Mouse (Mus musculus): ENCODE data around the gene Snhg11.

Snhg11 gene

GRCm38 (mm10) chr2:158375443-158376122, at the start of gene Snhg11:
TSS of gene Snhg11 (plus strand) at chr2:158375638.
- DNase-seq (ENCODE audit: low spot score in 2 of 2): peak; percentile 87 to 88

GRCm38 (mm10) chr2:158334356-158334755, 41.1 kb upstream of the Snhg11 start:
- no peak for DNase-seq (ENCODE audit: low spot score in 2 of 2)

GRCm38 (mm10) chr2:158337698-158338097, 37.7 kb upstream of the Snhg11 start:
- DNase-seq (ENCODE audit: low spot score in 2 of 2): no peak

- no peak for DNase-seq (ENCODE audit: low spot score in 2 of 2)
Observed at GRCm38 (mm10) chr2:158339948-158340564, 35.4 kb upstream of the Snhg11 start.

- no peak for DNase-seq (ENCODE audit: low spot score in 2 of 2)
Observed at GRCm38 (mm10) chr2:158341324-158341723, 34.1 kb upstream of the Snhg11 start.

GRCm38 (mm10) chr2:158343495-158343894, 31.9 kb upstream of the Snhg11 start:
- no peak for DNase-seq (ENCODE audit: low spot score in 2 of 2)

- DNase-seq (ENCODE audit: low spot score in 2 of 2): no peak
Observed at GRCm38 (mm10) chr2:158346467-158346866, 29.0 kb upstream of the Snhg11 start.

- DNase-seq (ENCODE audit: low spot score in 2 of 2): peak; percentile 29 to 31
Observed at GRCm38 (mm10) chr2:158347868-158348267, 27.6 kb upstream of the Snhg11 start.

- no peak for DNase-seq (ENCODE audit: low spot score in 2 of 2)
Observed at GRCm38 (mm10) chr2:158352801-158353520, 22.5 kb upstream of the Snhg11 start.

GRCm38 (mm10) chr2:158354348-158355114, 20.9 kb upstream of the Snhg11 start:
- no peak for DNase-seq (ENCODE audit: low spot score in 2 of 2)

- no peak for DNase-seq (ENCODE audit: low spot score in 2 of 2)
Observed at GRCm38 (mm10) chr2:158355238-158355637, 20.2 kb upstream of the Snhg11 start.

GRCm38 (mm10) chr2:158356121-158356520, 19.3 kb upstream of the Snhg11 start:
- DNase-seq (ENCODE audit: low spot score in 2 of 2): no peak

- no peak for DNase-seq (ENCODE audit: low spot score in 2 of 2)
Observed at GRCm38 (mm10) chr2:158359757-158360620, 15.4 kb upstream of the Snhg11 start.

GRCm38 (mm10) chr2:158360873-158361677, 14.4 kb upstream of the Snhg11 start:
- peak; percentile 80 to 82 for DNase-seq (ENCODE audit: low spot score in 2 of 2)

GRCm38 (mm10) chr2:158361678-158362320, 13.6 kb upstream of the Snhg11 start:
- DNase-seq (ENCODE audit: low spot score in 2 of 2): no peak

- DNase-seq (ENCODE audit: low spot score in 2 of 2): no peak
Observed at GRCm38 (mm10) chr2:158364175-158364574, 11.3 kb upstream of the Snhg11 start.

GRCm38 (mm10) chr2:158365099-158365850, 10.2 kb upstream of the Snhg11 start:
- no peak for DNase-seq (ENCODE audit: low spot score in 2 of 2)

GRCm38 (mm10) chr2:158367654-158368053, 7.8 kb upstream of the Snhg11 start:
- no peak for DNase-seq (ENCODE audit: low spot score in 2 of 2)

GRCm38 (mm10) chr2:158368313-158368712, 7.1 kb upstream of the Snhg11 start:
- DNase-seq (ENCODE audit: low spot score in 2 of 2): no peak

Measured in right cerebral cortex, postnatal 36 days (tissue).